Mouse (Mus musculus) natural killer cell, adult 2 months (primary cell): Measurements from ENCODE around the gene Tubd1.
A peak's percentile ranks its signal among the peaks of the same experiment; 100 is the strongest.

Experiments used
- DNase-seq, 2 experiments: peaks; one replicate each; pipeline ENCODE4 v3.0.0; 2022; ENCODE audit warnings: low spot score in 2 of 2

Gene Tubd1

DNA sequence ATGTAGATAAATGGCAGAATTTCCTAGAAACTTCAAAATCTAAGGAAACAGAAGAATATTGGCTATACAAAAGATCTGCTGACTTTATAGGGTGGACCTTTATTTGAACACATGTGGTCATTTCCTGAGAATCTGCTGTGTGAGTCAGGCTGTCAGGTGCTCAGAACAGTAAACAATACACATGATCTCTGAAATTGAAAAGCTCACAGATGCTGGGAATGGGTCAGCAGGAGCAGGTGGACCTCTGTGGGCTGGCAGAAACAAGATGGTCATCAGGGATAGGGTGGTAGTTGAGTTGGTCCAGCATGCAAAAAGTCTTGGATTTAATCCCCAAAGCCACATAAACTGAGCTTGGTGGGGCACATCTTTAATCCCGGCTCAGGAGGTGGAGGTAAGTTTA, 53.8 kb downstream of the Tubd1 start:
- DNase-seq, result no peak

DNA sequence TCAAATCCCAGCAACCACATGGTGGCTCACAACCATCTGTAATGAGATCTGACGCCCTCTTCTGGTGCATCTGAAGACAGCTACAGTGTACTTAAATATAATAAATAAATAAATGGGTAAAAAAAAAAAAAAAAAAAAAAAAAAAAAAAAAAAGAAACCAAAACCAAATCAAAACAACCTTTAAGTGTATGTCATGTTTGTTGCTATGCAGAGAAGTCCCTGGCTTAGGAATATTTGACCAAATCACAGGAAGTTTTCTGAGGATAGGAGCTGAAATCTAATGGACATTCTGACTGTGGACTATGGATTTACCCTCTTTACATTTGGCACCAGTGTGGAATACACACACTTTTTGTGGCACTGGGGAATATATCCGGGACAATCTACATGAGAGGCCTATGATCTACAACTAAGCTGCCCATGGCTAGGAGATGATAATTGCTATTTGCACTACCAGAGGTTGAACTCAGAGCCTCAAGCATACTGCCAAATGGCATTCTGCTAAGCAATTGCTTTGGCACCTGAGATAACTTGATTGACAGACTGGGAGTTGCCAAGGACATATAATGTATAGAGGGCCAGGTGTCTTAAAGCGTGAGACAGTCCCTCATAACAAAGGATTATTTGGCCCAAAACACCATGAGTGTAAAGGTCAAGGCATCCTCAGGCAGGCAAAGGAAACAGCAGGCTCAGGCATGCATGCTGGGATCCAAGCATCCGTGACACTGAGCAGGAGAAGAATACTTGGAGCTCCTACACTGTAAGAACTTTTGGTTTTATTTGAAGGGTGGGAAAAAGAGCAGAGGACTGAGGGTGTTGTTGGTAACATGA, 54.8 kb downstream of the Tubd1 start:
- no peak for DNase-seq

DNA sequence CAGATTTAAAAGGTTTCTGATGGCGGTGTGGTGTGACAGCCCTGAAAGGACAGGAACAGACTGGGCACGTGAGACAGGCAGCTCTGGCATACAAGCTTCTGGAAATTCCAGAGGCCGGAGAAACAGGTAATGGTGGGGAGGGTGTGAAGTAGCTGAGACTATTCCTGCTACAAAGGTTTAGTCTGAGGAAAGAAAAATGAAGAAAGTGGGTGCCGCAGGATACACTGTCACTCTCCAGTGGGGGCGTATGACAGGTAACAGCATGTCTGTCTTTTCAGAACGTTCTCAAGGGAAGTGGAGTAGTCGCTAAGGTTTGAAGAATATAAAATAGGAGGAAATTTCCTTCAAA, 55.4 kb downstream of the Tubd1 start:
- no peak for DNase-seq

DNA sequence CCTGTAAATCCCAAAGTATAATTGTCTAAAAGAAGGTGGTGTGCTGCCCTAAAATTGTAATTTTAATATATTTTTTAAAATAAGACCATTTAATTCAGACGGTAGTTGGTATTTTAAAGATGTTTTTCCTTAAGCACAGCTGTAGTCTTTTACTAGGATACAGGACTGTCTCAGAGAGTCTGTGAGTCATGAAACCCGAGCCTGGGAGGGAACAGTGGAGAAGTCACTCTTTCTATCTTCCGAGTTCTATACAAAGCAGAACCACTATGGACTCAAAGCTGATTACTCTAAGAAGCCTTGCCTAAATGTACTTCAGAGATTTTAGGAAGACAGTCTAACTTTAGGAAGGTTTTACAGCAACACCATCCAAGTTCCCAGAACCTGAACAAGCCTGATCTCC, 57.3 kb downstream of the Tubd1 start:
- no peak for DNase-seq

DNA sequence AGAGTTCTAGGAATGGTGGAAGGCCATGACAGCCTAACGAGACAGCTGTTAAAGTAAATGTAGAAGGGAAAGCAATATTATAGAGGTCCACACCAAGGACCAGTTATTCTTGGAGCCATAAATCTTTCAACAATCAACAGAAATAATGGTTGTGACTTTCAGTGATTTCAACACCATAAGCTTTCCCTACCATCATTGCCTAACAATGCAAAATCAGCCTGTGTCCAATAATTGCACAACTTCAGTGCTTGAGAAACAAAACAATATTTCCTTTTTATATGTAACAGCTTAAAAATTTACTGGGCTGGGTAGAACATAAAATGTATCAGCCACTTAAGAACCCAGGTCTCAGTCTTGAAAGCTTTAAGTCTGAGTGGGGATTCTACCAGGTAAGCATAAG, 58.9 kb downstream of the Tubd1 start:
- no peak for DNase-seq

DNA sequence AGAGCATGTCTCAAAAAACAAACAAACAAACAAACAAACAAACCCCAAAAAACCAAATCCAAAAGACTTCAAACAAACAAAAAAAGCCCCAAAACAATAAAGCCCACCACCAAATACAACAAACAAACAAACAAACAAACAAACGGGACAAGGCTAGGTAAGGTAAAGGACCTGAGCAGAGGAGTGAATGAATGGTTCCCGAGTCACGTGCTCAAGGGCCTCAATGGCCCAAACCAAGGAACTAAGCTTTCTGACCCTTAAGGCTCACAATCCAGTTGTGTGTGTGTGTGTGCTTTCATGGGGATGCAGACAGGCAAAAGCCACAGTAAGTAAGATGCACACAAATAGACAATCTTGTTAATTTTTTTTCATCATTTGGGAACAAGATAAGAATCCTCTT, 59.5 kb downstream of the Tubd1 start:
- DNase-seq, result no peak

DNA sequence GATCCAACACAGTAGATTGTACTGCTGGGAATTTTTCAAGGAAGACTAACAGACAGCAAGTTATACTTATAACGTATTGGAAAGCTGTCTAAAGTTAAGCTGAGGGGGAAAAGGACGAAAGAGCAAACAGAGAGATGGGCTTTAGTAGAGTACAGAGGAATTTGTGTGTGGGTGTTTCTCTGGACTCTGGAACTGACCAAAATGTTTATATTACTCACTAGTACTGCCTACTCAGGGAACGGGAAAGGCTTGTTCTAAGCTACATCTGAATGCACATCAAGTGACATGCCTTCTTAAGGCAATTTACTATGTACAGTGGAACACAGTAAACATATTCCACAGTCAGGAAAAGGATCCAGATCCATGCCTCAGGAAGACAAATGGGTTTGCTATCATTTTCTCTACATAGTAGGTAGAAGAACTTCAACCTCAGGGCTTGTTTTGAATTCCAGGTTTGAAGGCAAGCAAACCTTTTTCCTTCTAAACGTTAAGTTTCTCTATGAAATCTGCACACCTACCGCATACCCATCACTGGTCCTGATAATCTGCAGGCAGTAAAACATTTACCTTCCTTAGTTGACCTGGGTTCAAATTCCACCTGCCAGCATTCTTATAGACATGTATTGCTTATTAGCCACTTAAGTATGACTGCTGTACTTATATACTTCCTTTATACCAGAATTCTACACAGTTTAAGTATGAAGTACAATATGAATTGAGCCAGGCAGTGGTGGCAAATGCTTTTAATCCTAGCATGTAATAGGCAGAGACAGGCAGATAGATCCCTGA, 60.1 kb downstream of the Tubd1 start:
- DNase-seq, result no peak

DNA sequence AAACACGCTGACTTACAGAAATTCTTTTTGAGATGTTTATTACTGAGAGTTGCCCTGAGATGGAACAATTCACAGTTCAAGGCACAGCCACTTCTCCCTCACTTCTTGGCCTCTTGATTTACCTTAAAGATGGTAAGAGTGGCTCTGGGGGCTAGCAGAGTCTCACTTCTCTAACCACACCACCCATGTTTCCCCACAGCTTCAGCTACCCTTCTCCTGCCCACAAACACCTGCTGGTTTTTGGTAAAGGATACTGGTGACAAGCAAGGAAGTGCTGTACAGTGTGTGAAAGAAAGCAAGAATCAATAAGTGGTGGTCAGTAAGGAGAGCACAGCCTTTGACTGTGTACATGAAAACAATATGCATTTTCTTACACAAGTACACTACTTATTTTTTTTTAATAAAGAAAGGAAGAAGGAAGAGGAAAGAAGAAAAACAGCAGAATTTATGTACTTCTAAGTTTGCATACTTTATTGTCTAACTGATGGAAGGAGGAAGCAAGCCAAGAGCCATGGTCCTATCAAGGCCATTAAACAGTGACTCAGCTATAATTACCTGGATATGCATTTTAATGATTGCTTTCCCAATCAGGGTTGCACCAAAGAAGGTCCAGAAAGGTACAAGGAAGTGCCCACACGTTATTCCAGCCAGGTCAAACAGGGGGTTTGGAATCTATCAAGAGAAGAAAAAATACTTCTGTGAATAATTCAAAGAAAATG, 62.0 kb downstream of the Tubd1 start:
- DNase-seq, result peak; percentile 62 to 79

DNA sequence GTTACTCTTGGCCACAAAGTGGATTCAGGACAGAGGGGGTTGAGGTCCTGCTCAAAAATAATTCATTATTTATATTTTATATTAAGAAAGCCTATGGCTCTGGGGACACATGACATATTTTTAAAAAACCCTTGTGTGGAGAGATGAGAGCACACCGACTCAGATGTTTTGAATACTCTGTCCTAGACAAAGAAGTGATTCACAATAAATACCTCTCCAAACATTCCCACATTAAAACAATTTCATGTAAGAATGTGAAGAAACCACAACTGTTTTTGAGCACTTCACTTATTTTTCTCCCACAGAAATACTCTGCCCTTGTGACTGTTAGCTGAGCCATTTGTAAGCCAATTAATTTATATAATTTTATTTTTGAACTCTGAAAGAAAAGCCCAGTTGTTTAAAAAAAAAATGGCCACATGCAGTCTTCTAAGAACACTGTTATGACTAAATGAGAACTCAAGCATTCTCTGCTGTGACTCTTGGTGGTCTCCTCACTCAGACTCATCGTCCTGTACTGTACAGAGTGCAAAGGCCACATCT, 63.1 kb downstream of the Tubd1 start:
- DNase-seq, result no peak

DNA sequence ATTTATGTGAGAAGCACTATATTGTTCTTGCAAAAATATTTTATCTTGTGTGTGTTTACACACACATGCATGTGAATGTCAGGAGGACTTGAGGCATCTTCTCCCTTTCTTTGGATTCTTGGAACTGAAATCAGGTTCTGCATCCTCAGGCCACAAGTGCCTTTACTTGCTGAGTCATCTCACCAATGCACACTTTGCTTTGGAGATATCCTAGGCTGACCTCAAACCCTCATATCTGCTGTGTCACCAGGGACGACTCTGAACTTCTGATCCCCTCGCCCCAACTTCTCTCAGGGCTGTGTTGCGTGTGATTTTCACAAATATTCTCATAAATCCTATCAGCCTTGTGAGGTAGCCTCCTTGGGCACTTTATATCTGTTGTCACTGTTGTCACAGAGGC, 65.4 kb downstream of the Tubd1 start:
- no peak for DNase-seq

DNA sequence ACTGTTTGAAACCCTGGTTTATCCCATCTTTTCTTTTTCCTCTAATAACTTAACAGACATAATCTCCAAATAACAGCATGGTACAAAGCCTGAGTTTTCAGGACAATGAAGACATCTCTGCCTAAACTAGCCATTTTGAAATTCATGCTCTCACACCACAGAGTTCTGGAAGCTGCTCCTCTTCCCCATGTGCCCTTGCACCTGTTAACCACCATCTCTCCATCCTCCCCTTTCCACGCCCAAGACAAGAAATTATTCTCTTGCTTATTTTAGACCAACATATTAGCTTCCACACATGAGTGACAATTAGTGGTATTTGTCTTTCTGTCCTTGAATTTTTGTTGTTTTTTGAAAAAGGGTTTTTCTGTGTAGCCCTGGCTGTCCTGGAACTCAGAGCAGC, 67.2 kb downstream of the Tubd1 start:
- DNase-seq, result no peak

DNA sequence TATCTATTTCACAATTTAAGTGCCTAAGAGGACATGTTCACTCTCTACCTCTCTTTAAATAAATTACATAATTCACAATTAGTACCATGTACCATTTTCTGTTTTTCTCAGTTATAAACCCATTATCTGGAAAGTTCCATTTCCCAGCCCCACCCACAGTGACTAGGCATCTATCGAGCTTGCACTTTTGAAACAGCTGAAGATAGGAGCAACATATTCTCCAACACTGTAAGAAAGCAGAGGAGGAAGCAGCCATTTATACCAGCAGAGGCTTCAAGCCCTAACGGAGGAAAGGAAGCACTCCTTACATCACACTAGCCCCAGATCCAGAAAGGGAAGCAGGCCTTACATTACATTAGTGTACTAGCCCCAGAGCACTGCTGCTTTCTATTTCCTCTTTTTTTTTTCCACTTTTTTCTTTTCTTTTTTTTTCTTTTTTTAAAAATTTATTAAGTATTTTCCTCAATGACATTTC, 69.3 kb downstream of the Tubd1 start:
- no peak for DNase-seq

DNA sequence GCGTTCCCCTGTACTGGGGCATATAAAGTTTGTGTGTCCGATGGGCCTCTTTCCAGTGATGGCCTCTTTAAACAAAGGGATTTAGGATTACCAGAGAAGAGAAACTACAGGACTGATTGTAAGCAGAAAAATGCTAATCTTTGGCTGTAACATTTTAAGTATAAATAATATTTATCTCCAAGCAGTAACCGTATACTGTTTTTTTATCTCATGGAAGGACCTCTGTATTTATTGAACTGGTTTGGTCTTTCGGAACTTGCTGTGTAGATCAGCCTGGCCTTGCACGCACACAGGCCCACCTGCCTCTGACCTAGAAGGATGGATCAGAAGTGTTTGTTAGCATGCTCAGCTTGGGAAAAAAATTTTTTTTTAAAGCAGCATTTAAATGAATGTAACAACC, 69.8 kb downstream of the Tubd1 start:
- no peak for DNase-seq
